Mouse (Mus musculus): ENCODE measurements around the gene Mark4.

Gene Mark4

DNA sequence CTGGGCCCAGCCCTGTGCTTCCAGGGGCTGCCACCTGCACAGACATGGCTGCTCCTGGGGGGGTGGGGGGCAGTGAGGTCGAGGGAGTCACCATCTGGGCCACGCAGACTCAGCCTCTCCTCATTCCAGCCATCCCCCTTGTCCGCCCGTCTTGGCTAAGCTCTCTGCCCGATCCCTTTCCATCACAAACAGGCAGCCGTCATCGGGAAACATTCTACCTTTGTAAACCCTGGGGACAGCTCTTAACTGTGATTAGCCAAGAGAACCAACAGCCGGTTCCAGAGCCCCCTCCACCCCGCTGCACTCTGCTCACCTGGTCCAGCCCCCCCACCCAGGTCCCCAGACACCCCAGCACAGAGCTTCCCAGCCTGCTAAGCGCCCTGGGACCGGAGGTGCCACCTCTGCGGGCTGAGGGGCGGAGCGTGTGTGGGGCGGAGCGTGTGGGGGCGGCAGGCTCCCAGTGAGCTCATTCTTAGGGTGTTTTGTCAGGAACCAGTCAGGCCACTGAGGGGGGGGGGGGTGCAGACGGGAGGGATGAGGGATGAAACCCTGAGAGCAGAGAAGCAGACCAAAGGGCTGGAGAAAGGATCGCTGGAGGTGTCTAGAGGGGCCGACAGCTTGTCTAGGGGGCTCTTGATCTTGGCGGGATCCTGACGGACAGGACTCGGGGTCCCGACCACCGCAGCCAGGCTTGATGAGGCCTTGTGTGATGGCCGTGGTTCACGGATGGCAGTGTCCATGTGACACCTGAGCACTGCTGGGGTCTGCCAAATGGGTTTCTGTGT lies 58.9 kb downstream of the Mark4 start:
- DNase-seq (ENCODE audit: low read depth, low spot score) = no peak

DNA sequence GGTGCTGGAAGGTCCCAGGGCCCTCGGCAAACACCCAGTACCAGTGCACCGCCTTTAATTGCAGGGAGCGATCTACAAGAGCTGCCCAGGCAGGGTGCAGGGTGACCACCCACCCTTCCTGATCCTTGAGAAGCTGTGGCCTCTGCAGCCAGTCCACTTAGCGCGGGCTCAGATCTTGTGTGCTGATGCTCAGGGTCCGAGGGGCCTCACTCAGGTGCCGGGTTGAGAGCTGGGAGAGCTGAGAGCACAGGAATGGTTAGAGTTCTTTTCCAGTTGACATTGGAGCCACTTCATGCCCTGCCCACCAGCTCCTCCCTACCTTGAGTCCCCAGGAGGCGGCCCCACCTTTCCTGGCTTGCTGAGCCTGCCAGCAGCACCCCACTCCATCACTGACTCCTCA lies 64.1 kb downstream of the Mark4 start:
- no peak for DNase-seq (ENCODE audit: low read depth, low spot score)

DNA sequence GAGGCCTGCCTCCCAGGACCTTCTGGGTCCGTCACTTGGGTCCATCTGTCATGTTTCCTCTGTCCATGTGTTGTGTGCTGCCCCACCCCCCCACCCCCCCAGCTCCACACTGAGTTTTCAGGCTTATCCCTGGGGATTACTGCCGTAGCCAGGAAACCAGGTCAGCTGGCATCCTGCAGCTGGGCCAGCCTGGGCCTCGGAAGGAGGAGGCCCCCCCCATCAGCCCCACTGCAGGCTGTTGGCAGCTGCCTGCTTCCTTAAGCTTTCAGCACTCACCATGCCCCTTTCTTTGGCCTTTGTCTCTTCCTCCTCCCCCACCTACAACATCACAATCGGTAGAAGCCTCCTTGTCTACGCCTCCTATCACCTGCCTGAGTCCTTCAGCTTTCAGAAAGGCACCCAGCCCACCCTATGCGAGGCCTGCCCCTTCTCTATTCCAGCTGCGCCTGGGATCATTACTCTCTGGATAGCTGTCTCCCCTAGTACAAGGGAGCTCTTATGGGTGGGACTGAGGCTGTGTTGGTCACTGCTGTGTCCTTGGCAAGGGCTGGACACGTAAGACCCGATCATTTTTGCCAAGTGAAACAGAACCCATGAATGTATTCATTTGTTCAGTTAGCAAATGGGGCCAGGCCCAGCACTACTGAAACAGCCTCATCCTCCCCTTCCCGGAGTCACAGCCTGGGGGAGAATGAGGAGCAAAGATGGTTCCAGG lies 69.8 kb downstream of the Mark4 start:
- no peak for DNase-seq (ENCODE audit: low read depth, low spot score)

DNA sequence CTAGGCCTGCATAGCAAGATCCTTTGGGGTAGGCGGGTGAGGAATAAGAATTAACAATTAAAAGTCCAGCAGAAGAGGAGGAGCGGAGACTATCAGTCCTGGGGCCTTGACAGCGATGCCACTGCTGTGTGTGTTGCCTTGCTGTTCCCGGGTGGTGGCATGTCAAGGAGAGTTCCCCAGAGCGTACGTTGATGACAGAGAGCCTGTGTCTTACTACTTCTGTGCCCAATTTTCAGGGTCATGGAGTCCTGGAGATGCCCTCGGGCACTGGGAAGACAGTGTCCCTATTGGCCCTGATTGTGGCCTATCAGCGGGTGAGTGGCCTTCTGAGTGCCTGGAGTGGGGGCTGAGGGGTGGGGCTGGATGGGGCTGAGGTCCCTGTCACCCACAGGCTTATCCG lies 74.9 kb downstream of the Mark4 start:
- no peak for DNase-seq (ENCODE audit: low read depth, low spot score)

DNA sequence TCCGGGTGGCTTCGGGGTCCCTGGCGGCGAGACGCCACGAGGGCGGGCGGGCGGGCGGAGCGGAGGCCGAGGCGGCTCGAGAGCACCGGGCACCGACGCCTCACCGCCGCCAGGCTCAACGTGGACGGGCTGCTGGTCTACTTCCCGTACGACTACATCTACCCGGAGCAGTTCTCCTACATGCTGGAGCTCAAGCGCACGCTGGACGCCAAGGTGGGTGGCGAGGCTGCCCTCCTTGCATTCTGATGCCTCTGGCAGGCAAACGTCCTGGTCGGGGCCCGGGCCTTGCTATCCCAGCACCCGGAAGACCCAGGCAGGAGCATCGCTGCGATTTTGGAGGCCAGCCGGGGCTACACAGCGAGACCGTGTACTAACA lies 76.5 kb downstream of the Mark4 start:
- DNase-seq (ENCODE audit: low read depth, low spot score) = no peak

DNA sequence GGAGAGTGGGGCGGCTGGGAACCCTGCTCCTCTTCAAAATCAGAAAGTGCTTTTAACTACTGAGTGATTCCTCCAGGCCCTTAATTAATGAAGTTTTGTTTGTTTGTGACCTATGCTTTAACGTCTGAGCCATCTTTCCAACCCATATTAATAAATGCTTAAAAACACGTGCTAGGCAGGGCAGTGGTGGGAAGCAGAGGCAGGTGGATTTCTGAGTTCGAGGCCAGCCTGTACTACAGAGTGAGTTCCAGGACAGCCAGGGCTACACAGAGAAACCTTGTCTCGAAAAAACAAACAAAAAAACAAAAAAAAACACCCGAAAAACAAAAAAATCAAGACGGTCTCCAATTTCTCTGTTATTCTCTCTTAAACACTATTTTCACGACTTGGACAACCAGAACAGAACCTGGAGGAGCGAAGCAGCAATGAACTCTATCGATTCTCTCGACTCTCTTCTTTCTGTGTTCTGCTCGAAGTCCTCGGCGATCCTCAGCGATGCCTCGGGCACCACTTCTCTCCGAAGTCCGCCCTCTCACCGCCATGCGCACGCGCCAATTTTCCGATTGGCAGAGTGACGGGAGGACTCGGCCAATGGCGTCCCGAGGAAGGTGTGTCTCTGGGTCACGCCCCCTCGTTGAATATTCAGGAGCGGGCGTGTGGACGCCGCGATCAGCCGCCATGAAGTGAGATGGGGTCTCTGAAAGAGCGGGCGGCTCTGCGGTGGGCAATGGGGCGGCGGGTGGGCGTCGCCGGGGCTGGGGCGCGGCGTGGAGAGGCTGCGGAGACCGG lies 77.0 kb downstream of the Mark4 start, which contains the start of gene Ercc2:
Gene Ercc2 (plus strand): TSS at position 634 of the 789 bp plus-strand sequence.
- peak; percentile 99 for DNase-seq (ENCODE audit: low read depth, low spot score)

GRCm38 (mm10) chr7:19378049-19378448 lies 80.6 kb downstream of the Mark4 start:
- DNase-seq (ENCODE audit: low read depth, low spot score) = peak; percentile 60

- no peak for DNase-seq (ENCODE audit: low read depth, low spot score)
These were observed 82.6 kb downstream of the Mark4 start for GRCm38 (mm10) chr7:19376019-19376418.

DNA sequence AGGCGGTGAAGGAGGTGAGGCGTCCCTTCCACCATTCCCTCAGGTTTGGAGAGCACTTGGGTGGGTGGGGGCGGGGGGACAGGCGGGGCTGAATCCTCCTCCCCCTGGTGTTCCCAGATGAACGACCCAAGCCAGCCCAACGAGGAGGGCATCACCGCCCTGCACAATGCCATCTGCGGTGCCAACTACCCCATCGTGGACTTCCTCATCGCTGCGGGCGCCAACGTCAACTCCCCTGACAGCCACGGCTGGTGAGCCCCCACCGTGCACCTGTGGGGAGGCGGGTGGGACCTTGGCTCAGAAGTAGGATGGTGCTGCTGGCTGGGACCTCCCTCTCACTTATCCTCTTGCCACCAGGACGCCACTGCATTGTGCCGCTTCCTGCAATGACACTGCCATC lies 83.3 kb downstream of the Mark4 start:
- no peak for DNase-seq (ENCODE audit: low read depth, low spot score)

Measured in ES-CJ7 (cell line).